Mouse (Mus musculus): ENCODE measurements around the gene Slc12a3.

DNA sequence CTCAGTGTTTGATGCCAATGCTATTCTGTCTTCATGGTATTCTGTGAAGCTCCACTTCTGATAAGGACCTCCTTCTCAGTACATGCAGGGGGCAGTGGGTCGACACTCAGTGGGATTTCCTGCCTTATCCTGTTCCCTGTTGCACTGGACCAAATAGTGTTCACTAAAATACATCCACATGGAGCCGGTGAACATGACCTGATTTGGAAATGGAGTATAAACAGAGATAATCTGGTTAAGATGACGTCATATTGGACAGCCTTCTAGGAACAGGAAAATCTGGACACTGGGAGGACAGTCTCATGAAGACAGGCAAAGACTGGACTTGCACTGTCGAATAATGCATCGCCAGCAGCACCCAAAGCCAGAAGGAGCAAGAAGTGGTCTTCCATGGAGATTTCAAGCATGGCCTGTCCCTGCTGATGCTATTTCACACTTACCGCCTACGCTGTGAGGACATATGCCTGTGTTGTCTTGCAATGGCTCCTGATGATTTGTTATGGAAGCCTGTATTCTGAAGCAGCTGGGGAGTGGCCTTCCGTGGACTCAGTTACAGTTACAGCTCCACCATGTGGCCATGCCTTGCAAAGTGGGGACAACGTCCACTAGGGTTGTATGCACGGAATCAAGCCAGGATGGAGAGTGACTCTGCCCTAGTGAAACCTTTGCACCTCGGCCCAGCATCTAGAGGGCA, 68.1 kb downstream of the Slc12a3 start:
- TF ChIP-seq POLR2A (IDR thresholded peaks at IDR 0.05; ENCODE audit: extremely low read depth, insufficient read depth, low read length) = no peak
- TF ChIP-seq CTCF (IDR thresholded peaks at IDR 0.05; ENCODE audit: low read depth, low read length) = peak; percentile 91

Measured in liver, adult 2 months (tissue).